Mouse (Mus musculus): ENCODE measurements around the gene Btbd11. TPM values are rescaled to one million over a fixed set of nuclear protein-coding genes. Genes with fewer than 3 reads are reported as not detected.

Btbd11 gene
- polyA plus RNA-seq, 1 experiment from 2014 or later = 7.4 TPM

GRCm38 (mm10) chr10:85510329-85510728 lies 123.7 kb downstream of the Btbd11 start:
- ATAC-seq (ENCODE audit: insufficient number of reproducible peaks, low FRiP score, low TSS enrichment, low read depth) = no peak
- Histone ChIP-seq H3K4me3 (no peak overlapping the region), H3K9ac (no peak overlapping the region), H3K4me1 (no peaks in the 10 kb centered on the region), H3K27ac (no peak overlapping the region), H3K4me2 (no peak overlapping the region), H3K9me3 (no peaks in the 10 kb centered on the region), H3K27me3 (no peaks in the 10 kb centered on the region), H3K36me3 (no peaks in the 10 kb centered on the region)
- 22% methylated on average over 3 of the region's 3 CpGs for WGBS

GRCm38 (mm10) chr10:85512808-85513207 lies 126.2 kb downstream of the Btbd11 start:
- WGBS = 71% methylated on average over 5 of the region's 5 CpGs

DNA sequence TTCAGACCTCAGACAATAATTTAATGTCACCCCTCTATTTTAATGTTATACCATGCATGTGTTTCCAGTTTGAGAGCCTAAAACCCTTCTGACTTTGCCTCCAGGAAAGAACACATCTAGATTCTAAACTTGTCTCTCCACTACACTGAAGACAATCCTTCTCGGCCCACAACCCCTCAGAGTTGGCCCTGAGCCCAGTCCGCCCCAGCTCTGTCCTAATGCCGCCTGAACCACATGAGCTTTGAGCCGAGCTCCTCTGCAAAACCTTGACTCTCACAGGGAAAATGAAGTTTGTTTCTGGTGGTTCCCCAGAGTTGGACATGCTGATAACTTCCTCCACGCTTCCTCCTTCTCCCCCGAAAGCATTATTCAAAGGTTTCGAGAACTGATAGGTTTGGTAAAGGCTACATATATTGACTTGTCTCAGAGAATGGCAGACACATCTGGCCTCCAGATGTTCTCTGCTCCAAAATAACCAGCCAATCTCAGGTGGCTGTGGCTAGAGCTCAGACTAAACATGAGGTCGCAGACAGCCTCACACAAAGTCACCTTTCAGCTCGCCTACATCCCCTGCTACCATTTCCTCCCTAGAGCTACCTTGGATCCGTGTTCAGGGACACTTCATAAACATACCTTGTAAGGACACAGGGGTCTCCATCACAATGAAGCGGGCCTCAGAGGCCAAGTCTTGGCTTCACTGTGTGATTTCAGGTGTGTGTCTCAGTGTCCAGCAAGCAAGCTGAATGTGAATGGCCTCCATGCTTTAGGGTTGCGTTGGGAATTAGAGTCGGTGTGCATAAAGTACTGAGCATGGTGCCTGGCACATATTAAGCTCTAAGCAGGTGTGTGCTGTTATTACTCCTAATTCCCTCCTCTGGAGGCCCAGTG lies 130.9 kb downstream of the Btbd11 start:
- no peaks in the 10 kb centered on the region for H3K36me3 ChIP-seq
- peaks cover 4% of the 10 kb centered on the region; the same call in 1 of the 2 replicates for H3K27me3 ChIP-seq
- 0 out of 2 replicates have a peak, but pooled peaks have one; percentile 58 for ATAC-seq (ENCODE audit: insufficient number of reproducible peaks, low FRiP score, low TSS enrichment, low read depth)
- H3K9me3 ChIP-seq = no peaks in the 10 kb centered on the region
- no peak overlapping the region for H3K9ac ChIP-seq
- H3K4me2 ChIP-seq = peak overlapping the region; percentile 14; the same call in 1 of the 2 replicates
- H3K4me1 ChIP-seq = peaks cover 16% of the 10 kb centered on the region
- H3K4me3 ChIP-seq = no peak overlapping the region
- 21% methylated on average over 13 of the region's 13 CpGs for WGBS
- H3K27ac ChIP-seq = peak overlapping the region; percentile 65

More at GRCm38 (mm10) chr10:85512808-85513207, 126.2 kb downstream of the Btbd11 start:
- no peaks in the 10 kb centered on the region for H3K36me3 ChIP-seq
- H3K27me3 ChIP-seq = no peaks in the 10 kb centered on the region
- H3K4me1 ChIP-seq = peaks cover 11% of the 10 kb centered on the region
- no peak overlapping the region for H3K4me3 ChIP-seq
- H3K27ac ChIP-seq = no peak overlapping the region
- no peak overlapping the region for H3K4me2 ChIP-seq
- H3K9me3 ChIP-seq = no peaks in the 10 kb centered on the region
- ATAC-seq (ENCODE audit: insufficient number of reproducible peaks, low FRiP score, low TSS enrichment, low read depth) = no peak
- no peak overlapping the region for H3K9ac ChIP-seq

DNA sequence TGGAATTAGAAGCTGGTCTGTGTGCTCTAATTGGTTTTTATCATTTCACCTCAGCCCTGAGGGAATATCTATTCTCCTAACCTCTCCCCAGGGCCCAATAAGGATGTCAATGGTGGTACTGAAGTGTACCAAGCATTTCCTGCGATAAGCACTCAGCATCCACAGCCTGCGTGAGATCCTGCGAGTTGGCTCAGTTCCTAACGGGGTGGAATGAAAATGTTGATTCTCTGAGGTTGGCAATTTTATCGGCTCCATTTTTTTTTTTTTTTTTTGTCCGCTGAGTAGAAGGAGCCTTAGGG lies 131.4 kb downstream of the Btbd11 start:
- no peak overlapping the region for H3K4me2 ChIP-seq
- H3K4me3 ChIP-seq = no peak overlapping the region
- H3K27me3 ChIP-seq = peaks cover 4% of the 10 kb centered on the region; the same call in 1 of the 2 replicates
- H3K27ac ChIP-seq = peak overlapping the region; percentile 64; the same call in 1 of the 2 replicates
- peaks cover 16% of the 10 kb centered on the region for H3K4me1 ChIP-seq
- WGBS = 49% methylated on average over 6 of the region's 6 CpGs
- H3K36me3 ChIP-seq = no peaks in the 10 kb centered on the region
- ATAC-seq (ENCODE audit: insufficient number of reproducible peaks, low FRiP score, low TSS enrichment, low read depth) = no peak
- no peak overlapping the region for H3K9ac ChIP-seq
- no peaks in the 10 kb centered on the region for H3K9me3 ChIP-seq

GRCm38 (mm10) chr10:85522220-85522760 lies 135.7 kb downstream of the Btbd11 start:
- Histone ChIP-seq H3K4me2 (no peak overlapping the region), H3K4me1 (peaks cover 26% of the 10 kb centered on the region), H3K27me3 (peaks cover 4% of the 10 kb centered on the region; the same call in 1 of the 2 replicates), H3K9me3 (no peaks in the 10 kb centered on the region), H3K36me3 (no peaks in the 10 kb centered on the region), H3K27ac (no peak overlapping the region), H3K4me3 (no peak overlapping the region), H3K9ac (no peak overlapping the region)
- ATAC-seq (ENCODE audit: insufficient number of reproducible peaks, low FRiP score, low TSS enrichment, low read depth) = no peak
- WGBS = 77% methylated on average over 7 of the region's 7 CpGs

GRCm38 (mm10) chr10:85525267-85526015 lies 138.8 kb downstream of the Btbd11 start:
- no peak for ATAC-seq (ENCODE audit: insufficient number of reproducible peaks, low FRiP score, low TSS enrichment, low read depth)
- Histone ChIP-seq H3K27ac (no peak overlapping the region), H3K4me3 (no peak overlapping the region), H3K36me3 (no peaks in the 10 kb centered on the region), H3K27me3 (no peaks in the 10 kb centered on the region), H3K4me2 (no peak overlapping the region), H3K9ac (no peak overlapping the region), H3K4me1 (peaks cover 15% of the 10 kb centered on the region), H3K9me3 (no peaks in the 10 kb centered on the region)
- WGBS = 40% methylated on average over 7 of the region's 7 CpGs

DNA sequence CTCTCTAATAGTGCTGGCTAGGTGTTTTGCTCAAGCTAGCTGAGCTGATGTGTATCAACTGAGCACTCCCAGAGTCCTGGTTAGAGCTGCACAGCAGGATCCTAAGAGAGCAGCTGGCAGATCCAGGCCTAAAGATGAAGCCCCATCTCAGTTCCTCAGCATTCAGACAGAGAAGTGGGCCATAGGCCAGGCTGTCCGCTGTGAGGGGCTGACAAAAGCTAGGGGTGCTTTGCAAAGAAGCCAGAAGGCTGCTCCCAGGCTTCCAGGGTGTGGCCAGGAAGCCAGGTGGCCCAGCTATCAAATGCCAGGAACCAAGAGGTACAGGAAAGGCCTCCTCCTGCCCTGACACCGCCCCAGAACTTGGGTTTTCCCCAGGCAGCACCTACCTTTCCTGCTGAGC lies 140.0 kb downstream of the Btbd11 start:
- Histone ChIP-seq H3K36me3 (no peaks in the 10 kb centered on the region), H3K9ac (no peak overlapping the region), H3K4me1 (peaks cover 15% of the 10 kb centered on the region), H3K27ac (no peak overlapping the region), H3K4me2 (no peak overlapping the region), H3K9me3 (no peaks in the 10 kb centered on the region), H3K27me3 (no peaks in the 10 kb centered on the region), H3K4me3 (no peak overlapping the region)
- WGBS = 69% methylated on average over 2 of the region's 2 CpGs
- no peak for ATAC-seq (ENCODE audit: insufficient number of reproducible peaks, low FRiP score, low TSS enrichment, low read depth)

- WGBS = 52% methylated on average over 4 of the region's 4 CpGs
- H3K4me3 ChIP-seq = no peak overlapping the region
These were observed 141.1 kb downstream of the Btbd11 start for GRCm38 (mm10) chr10:85527722-85528121.

GRCm38 (mm10) chr10:85533192-85533710 lies 146.6 kb downstream of the Btbd11 start:
- H3K9me3 ChIP-seq = no peaks in the 10 kb centered on the region
- no peak overlapping the region for H3K9ac ChIP-seq
- H3K36me3 ChIP-seq = no peaks in the 10 kb centered on the region
- ATAC-seq (ENCODE audit: insufficient number of reproducible peaks, low FRiP score, low TSS enrichment, low read depth) = no peak
- no peak overlapping the region for H3K27ac ChIP-seq
- no peaks in the 10 kb centered on the region for H3K27me3 ChIP-seq
- H3K4me1 ChIP-seq = peaks cover 3% of the 10 kb centered on the region; the same call in 1 of the 2 replicates
- 34% methylated on average over 7 of the region's 7 CpGs for WGBS
- H3K4me2 ChIP-seq = no peak overlapping the region
- H3K4me3 ChIP-seq = no peak overlapping the region

More at GRCm38 (mm10) chr10:85527722-85528121, 141.1 kb downstream of the Btbd11 start:
- Histone ChIP-seq H3K27me3 (no peaks in the 10 kb centered on the region), H3K4me2 (no peak overlapping the region), H3K9ac (no peak overlapping the region), H3K9me3 (no peaks in the 10 kb centered on the region), H3K27ac (no peak overlapping the region), H3K36me3 (no peaks in the 10 kb centered on the region), H3K4me1 (peaks cover 15% of the 10 kb centered on the region)
- no peak for ATAC-seq (ENCODE audit: insufficient number of reproducible peaks, low FRiP score, low TSS enrichment, low read depth)

GRCm38 (mm10) chr10:85538051-85538753 lies 151.6 kb downstream of the Btbd11 start:
- Histone ChIP-seq H3K27me3 (no peaks in the 10 kb centered on the region), H3K9me3 (no peaks in the 10 kb centered on the region), H3K9ac (no peak overlapping the region), H3K36me3 (no peaks in the 10 kb centered on the region), H3K4me2 (no peak overlapping the region), H3K4me1 (peaks cover 2% of the 10 kb centered on the region; the same call in 1 of the 2 replicates), H3K4me3 (no peak overlapping the region), H3K27ac (no peak overlapping the region)
- WGBS = 83% methylated on average over 11 of the region's 11 CpGs
- no peak for ATAC-seq (ENCODE audit: insufficient number of reproducible peaks, low FRiP score, low TSS enrichment, low read depth)

- H3K9ac ChIP-seq = no peak overlapping the region
- no peak overlapping the region for H3K4me2 ChIP-seq
- 32% methylated on average over 8 of the region's 8 CpGs for WGBS
- H3K9me3 ChIP-seq = no peaks in the 10 kb centered on the region
- H3K4me1 ChIP-seq = no peaks in the 10 kb centered on the region
- H3K36me3 ChIP-seq = no peaks in the 10 kb centered on the region
- no peaks in the 10 kb centered on the region for H3K27me3 ChIP-seq
- no peak overlapping the region for H3K27ac ChIP-seq
- ATAC-seq (ENCODE audit: insufficient number of reproducible peaks, low FRiP score, low TSS enrichment, low read depth) = no peak
- no peak overlapping the region for H3K4me3 ChIP-seq
These were observed 153.0 kb downstream of the Btbd11 start for GRCm38 (mm10) chr10:85539510-85540120.
